Mouse (Mus musculus) ES-E14 (cell line): ENCODE data around the gene Fgfr1op2.

Experiments
- HCFC1 ChIP-seq: IDR thresholded peaks from 2 replicates; pipeline ENCODE4 v1.6.1; 2012; ENCODE audit warnings: low read length, inconsistent platforms, borderline replicate concordance; ENCODE audit not compliant: insufficient read depth
- MAFK ChIP-seq: IDR thresholded peaks from 2 replicates; pipeline ENCODE4 v1.6.1; 2014; ENCODE audit warnings: mild to moderate bottlenecking, low read depth, low read length, inconsistent platforms; ENCODE audit not compliant: insufficient read depth
- ZNF384 ChIP-seq: IDR thresholded peaks from 2 replicates; pipeline ENCODE4 v1.6.1; 2012; ENCODE audit warnings: low read depth, low read length, inconsistent platforms

- TF ChIP-seq ZNF384 (no peak), HCFC1 (no peak), MAFK (no peak)
Observed at GRCm38 (mm10) chr6:146538071-146538470, 38.9 kb upstream of the Fgfr1op2 start.
